Mouse (Mus musculus) midbrain, postnatal 0 days (tissue): ENCODE data around the gene Gm11114. TPM values are rescaled to one million over a fixed set of nuclear protein-coding genes. Genes with fewer than 3 reads are reported as not detected.

ENCODE experiments used
- ATAC-seq: fragments of 200-750 bp; cut with Nextera tagmentation; 2 replicates; pipeline ENCODE4 v1.8.0; 2017; ENCODE audit warnings: moderate number of reproducible peaks, mild to moderate bottlenecking, moderate TSS enrichment, moderate library complexity; ENCODE audit not compliant: low FRiP score
- DNase-seq: peaks from one replicate; pipeline ENCODE4 v3.0.0-alpha.2; 2015; ENCODE audit warnings: low spot score
- H3K27ac ChIP-seq: fragments of 300-500 bp; sonication (generic); 2 replicates; pipeline ENCODE4 v1.5.1; 2014; ENCODE audit warnings: low read depth, mild to moderate bottlenecking, low read length, mixed read lengths
- H3K27me3 ChIP-seq: fragments of 300-500 bp; sonication (generic); 2 replicates; pipeline ENCODE4 v1.6.1; 2014; ENCODE audit warnings: low read length, control low read depth, mixed read lengths; ENCODE audit not compliant: insufficient read depth
- H3K36me3 ChIP-seq: fragments of 300-500 bp; sonication (generic); 2 replicates; pipeline ENCODE4 v1.6.1; 2014; ENCODE audit warnings: low read length, control low read depth, mixed read lengths; ENCODE audit not compliant: insufficient read depth
- H3K4me1 ChIP-seq: fragments of 300-500 bp; sonication (generic); 2 replicates; pipeline ENCODE4 v1.6.1; 2014; ENCODE audit warnings: mild to moderate bottlenecking, control low read depth, antibody characterized with exemption, low read length, mixed read lengths; ENCODE audit not compliant: insufficient read depth
- H3K4me2 ChIP-seq: fragments of 300-500 bp; sonication (generic); 2 replicates; pipeline ENCODE4 v1.6.1; 2014; ENCODE audit warnings: low read depth, mild to moderate bottlenecking, low read length, mixed read lengths; ENCODE audit not compliant: poor library complexity, severe bottlenecking
- H3K4me3 ChIP-seq: fragments of 300-500 bp; sonication (generic); 2 replicates; pipeline ENCODE4 v1.5.1; 2014; ENCODE audit warnings: low read depth, mild to moderate bottlenecking, low read length, moderate library complexity
- H3K9ac ChIP-seq: fragments of 300-500 bp; sonication (generic); replicated peaks from 2 replicates; pipeline ENCODE4 v1.6.1; 2014; ENCODE audit warnings: mild to moderate bottlenecking, low read length, moderate library complexity, mixed read lengths; ENCODE audit not compliant: poor library complexity, severe bottlenecking
- H3K9me3 ChIP-seq: fragments of 300-500 bp; sonication (generic); 2 replicates; pipeline ENCODE4 v1.6.1; 2016; ENCODE audit warnings: low read length, control low read depth
- CTCF ChIP-seq: IDR thresholded peaks from 2 replicates; pipeline ENCODE4 v1.5.1; 2016; ENCODE audit warnings: antibody characterized with exemption, mild to moderate bottlenecking
- WGBS: fragments of 180-500 bp; shearing (Covaris S2); extraction: QIAGEN DNeasy Blood & Tissue Kit; methylation state at CpG from one replicate; pipeline ENCODE4 v1.1.7; 2014; 5-methylcytosine and 5-hydroxymethylcytosine counted together
- polyA plus RNA-seq: library from polyadenylated mRNA; unstranded; fragments of >200 nt; fragmentation: Nextera tagmentation; extraction: Ambion mirVana; gene quantifications from 2 replicates; pipeline ENCODE4 v1.2.1, GENCODE M21; 2015
- total RNA-seq: library from RNA; depleted of rRNA; stranded (reverse); fragments of >200 nt; gene quantifications from 2 replicates; pipeline ENCODE4 v1.2.3, GENCODE M21; 2014; rRNA removed

Gene Gm11114
- total and polyA plus RNA-seq, 2 experiments from 2014 or later: not detected

GRCm38 (mm10) chr9:85342892-85343785 is 30.6 kb downstream of the Gm11114 start:
- H3K27ac ChIP-seq: no peak overlapping the region
- no peaks in the 10 kb centered on the region for H3K4me1 ChIP-seq
- no peaks in the 10 kb centered on the region for H3K36me3 ChIP-seq
- no peak overlapping the region for H3K4me2 ChIP-seq
- TF ChIP-seq CTCF: no peak
- H3K9ac ChIP-seq: no peak overlapping the region
- no peaks in the 10 kb centered on the region for H3K27me3 ChIP-seq
- no peak for DNase-seq
- WGBS: 85% methylated on average over 8 of the region's 8 CpGs
- ATAC-seq: no peak
- no peak overlapping the region for H3K4me3 ChIP-seq
- no peaks in the 10 kb centered on the region for H3K9me3 ChIP-seq

- H3K9ac ChIP-seq: no peak overlapping the region
- DNase-seq (no peak), ATAC-seq (no peak)
- H3K4me3 ChIP-seq: no peak overlapping the region
- H3K27me3 ChIP-seq: no peaks in the 10 kb centered on the region
- H3K4me2 ChIP-seq: no peak overlapping the region
- H3K4me1 ChIP-seq: no peaks in the 10 kb centered on the region
- no peak overlapping the region for H3K27ac ChIP-seq
- no peak for TF ChIP-seq CTCF
- H3K9me3 ChIP-seq: no peaks in the 10 kb centered on the region
- H3K36me3 ChIP-seq: no peaks in the 10 kb centered on the region
- WGBS: 82% methylated on average over 10 of the region's 10 CpGs
Observed at GRCm38 (mm10) chr9:85347823-85348523, 35.4 kb downstream of the Gm11114 start.

GRCm38 (mm10) chr9:85355559-85355958 is 43.0 kb downstream of the Gm11114 start:
- no peaks in the 10 kb centered on the region for H3K9me3 ChIP-seq
- ATAC-seq (no peak), DNase-seq (no peak)
- H3K4me3 ChIP-seq: no peak overlapping the region
- no peak for TF ChIP-seq CTCF
- H3K4me2 ChIP-seq: no peak overlapping the region
- 61% methylated on average over 5 of the region's 5 CpGs for WGBS
- no peak overlapping the region for H3K27ac ChIP-seq
- no peaks in the 10 kb centered on the region for H3K36me3 ChIP-seq
- no peaks in the 10 kb centered on the region for H3K27me3 ChIP-seq
- no peak overlapping the region for H3K9ac ChIP-seq
- H3K4me1 ChIP-seq: no peaks in the 10 kb centered on the region

GRCm38 (mm10) chr9:85357154-85357860 is 44.7 kb downstream of the Gm11114 start:
- TF ChIP-seq CTCF: no peak
- H3K27me3 ChIP-seq: no peaks in the 10 kb centered on the region
- no peak overlapping the region for H3K4me3 ChIP-seq
- H3K4me1 ChIP-seq: no peaks in the 10 kb centered on the region
- H3K9ac ChIP-seq: no peak overlapping the region
- no peak for ATAC-seq
- H3K36me3 ChIP-seq: no peaks in the 10 kb centered on the region
- DNase-seq: no peak
- WGBS: 83% methylated on average over 7 of the region's 7 CpGs
- no peak overlapping the region for H3K4me2 ChIP-seq
- H3K9me3 ChIP-seq: no peaks in the 10 kb centered on the region
- H3K27ac ChIP-seq: no peak overlapping the region

Other genes starting within 250 kb of the Gm11114 start
- gene Tent5a, start 14.6 kb downstream of the Gm11114 start, total RNA-seq: 3.0 and 4.2 TPM in 2 replicates
- gene Tent5a, start 14.6 kb downstream of the Gm11114 start, polyA plus RNA-seq: 3.5 and 3.8 TPM in 2 replicates